Mouse (Mus musculus) small intestine, adult 2 months (tissue): ENCODE data around the gene Herc3.
"Not testable (repeated sequence)": the region's sequence is repeated elsewhere in the genome, so short reads cannot be mapped to it uniquely, and the experiment has no call there.

Experiments used
- CTCF ChIP-seq: fragments of 200-500 bp; IDR thresholded peaks from 2 replicates; pipeline ENCODE4 v1.5.1; 2012; ENCODE audit warnings: low read depth, mild to moderate bottlenecking, control low read depth, inconsistent platforms, low read length, moderate library complexity, mixed read lengths; ENCODE audit not compliant: insufficient replicate concordance, insufficient read length; ENCODE audit errors: extremely low read depth
- POLR2A ChIP-seq: fragments of 200-500 bp; IDR thresholded peaks from 2 replicates; pipeline ENCODE4 v1.6.1; 2012; ENCODE audit warnings: low read depth, mild to moderate bottlenecking, control low read depth, inconsistent platforms, low read length, moderate library complexity

GRCm38 (mm10) chr6:58817037-58817436 lies 14.2 kb upstream of the Herc3 start:
- TF ChIP-seq CTCF, POLR2A: not testable (repeated sequence)
